Mouse (Mus musculus) small intestine, adult 2 months (tissue): ENCODE measurements around the gene Plxdc1.

ENCODE experiments used
- CTCF ChIP-seq: fragments of 200-500 bp; IDR thresholded peaks from 2 replicates; pipeline ENCODE4 v1.5.1; 2012; ENCODE audit warnings: low read depth, mild to moderate bottlenecking, control low read depth, inconsistent platforms, low read length, moderate library complexity, mixed read lengths; ENCODE audit not compliant: insufficient replicate concordance, insufficient read length; ENCODE audit errors: extremely low read depth
- POLR2A ChIP-seq: fragments of 200-500 bp; IDR thresholded peaks from 2 replicates; pipeline ENCODE4 v1.6.1; 2012; ENCODE audit warnings: low read depth, mild to moderate bottlenecking, control low read depth, inconsistent platforms, low read length, moderate library complexity

DNA sequence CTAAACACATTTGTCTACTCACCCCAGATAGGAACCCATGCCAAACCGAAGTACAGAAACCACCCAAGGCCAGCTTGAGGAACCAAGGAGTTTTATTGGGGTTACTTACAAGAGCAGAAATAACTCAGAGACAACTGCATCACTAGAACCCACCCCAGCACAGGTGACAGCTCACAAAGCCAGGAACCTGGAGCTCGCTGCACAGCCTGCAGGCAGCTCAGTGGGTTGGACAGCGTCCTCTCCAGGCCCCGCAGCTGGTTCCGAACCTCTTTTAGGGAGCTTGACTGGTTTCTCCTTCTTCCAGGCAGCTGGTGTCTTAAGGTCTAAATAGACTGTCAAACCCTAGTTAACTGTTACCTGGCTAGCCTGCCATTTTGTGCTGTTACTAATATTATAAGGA is 94.4 kb downstream of the Plxdc1 start:
- TF ChIP-seq POLR2A (no peak), CTCF (no peak)
